Mouse (Mus musculus) hindbrain, embryonic 11.5 days (tissue): Measurements from ENCODE around the gene Clcn2. TPM values are rescaled to one million over a fixed set of nuclear protein-coding genes. Genes with fewer than 3 reads are reported as not detected.

Experiments used
- ATAC-seq: fragments of 200-750 bp; cut with Nextera tagmentation; 2 replicates; pipeline ENCODE4 v1.8.0; 2017; ENCODE audit warnings: mild to moderate bottlenecking, moderate TSS enrichment, moderate library complexity; ENCODE audit not compliant: low FRiP score
- DNase-seq: peaks from one replicate; pipeline ENCODE4 v3.0.0-alpha.2; 2015; ENCODE audit warnings: low spot score
- H3K27ac ChIP-seq: fragments of 300-500 bp; sonication (generic); 2 replicates; pipeline ENCODE4 v1.5.1; 2014; ENCODE audit warnings: mild to moderate bottlenecking, low read depth, low read length
- H3K27me3 ChIP-seq: fragments of 300-500 bp; sonication (generic); 2 replicates; pipeline ENCODE4 v1.6.1; 2014; ENCODE audit warnings: mild to moderate bottlenecking, low read length, moderate library complexity, mixed read lengths; ENCODE audit not compliant: control insufficient read depth, insufficient read depth
- H3K36me3 ChIP-seq: fragments of 300-500 bp; sonication (generic); 2 replicates; pipeline ENCODE4 v1.6.1; 2014; ENCODE audit warnings: mild to moderate bottlenecking, low read length, moderate library complexity, mixed read lengths; ENCODE audit not compliant: control insufficient read depth, insufficient read depth
- H3K4me1 ChIP-seq: fragments of 300-500 bp; sonication (generic); replicated peaks from 2 replicates; pipeline ENCODE4 v1.6.1; 2014; ENCODE audit warnings: low read length, mixed read lengths; ENCODE audit not compliant: control insufficient read depth, insufficient read depth
- H3K4me2 ChIP-seq: fragments of 300-500 bp; sonication (generic); replicated peaks from 2 replicates; pipeline ENCODE4 v1.6.1; 2014; ENCODE audit warnings: mild to moderate bottlenecking, low read depth, low read length
- H3K4me3 ChIP-seq: fragments of 300-500 bp; sonication (generic); 2 replicates; pipeline ENCODE4 v1.5.1; 2014; ENCODE audit warnings: low read depth, low read length
- H3K9ac ChIP-seq: fragments of 300-500 bp; sonication (generic); 2 replicates; pipeline ENCODE4 v1.6.1; 2014; ENCODE audit warnings: low read depth, low read length
- H3K9me3 ChIP-seq: fragments of 300-500 bp; sonication (generic); 2 replicates; pipeline ENCODE4 v1.6.1; 2016; ENCODE audit warnings: low read length; ENCODE audit not compliant: control insufficient read depth
- WGBS: fragments of 180-500 bp; shearing (Covaris S2); extraction: QIAGEN DNeasy Blood & Tissue Kit; methylation state at CpG from one replicate; pipeline ENCODE4 v1.1.7; 2014; 5-methylcytosine and 5-hydroxymethylcytosine counted together
- polyA plus RNA-seq: library from polyadenylated mRNA; unstranded; fragments of >200 nt; fragmentation: Nextera tagmentation; extraction: Ambion mirVana; gene quantifications from 2 replicates; pipeline ENCODE4 v1.2.1, GENCODE M21; 2014

Gene Clcn2
- polyA plus RNA-seq, 1 experiment from 2014 or later: 22.0 TPM

GRCm38 (mm10) chr16:20701729-20702521, 15.6 kb downstream of the Clcn2 start:
- H3K9ac ChIP-seq: peak overlapping the region; percentile 41; the same call in 1 of the 2 replicates
- 15% methylated on average over 12 of the region's 12 CpGs for WGBS
- H3K4me2 ChIP-seq: 0 out of 2 replicates have a peak overlapping the region, but pooled peaks have one; percentile 3
- H3K27me3 ChIP-seq: no peaks in the 10 kb centered on the region
- H3K27ac ChIP-seq: peak overlapping the region; percentile 63
- H3K36me3 ChIP-seq: no peaks in the 10 kb centered on the region
- ATAC-seq (peak; percentile 65), DNase-seq (peak; percentile 40)
- H3K9me3 ChIP-seq: no peaks in the 10 kb centered on the region
- peaks cover 14% of the 10 kb centered on the region for H3K4me1 ChIP-seq
- no peak overlapping the region for H3K4me3 ChIP-seq

- peaks cover 16% of the 10 kb centered on the region for H3K4me1 ChIP-seq
- H3K4me3 ChIP-seq: no peak overlapping the region
- ATAC-seq: peak; percentile 15; the same call in 1 of the 2 replicates
- WGBS: 46% methylated on average over 7 of the region's 7 CpGs
- no peaks in the 10 kb centered on the region for H3K27me3 ChIP-seq
- H3K36me3 ChIP-seq: no peaks in the 10 kb centered on the region
- peak overlapping the region; percentile 41; the same call in 1 of the 2 replicates for H3K9ac ChIP-seq
- DNase-seq: no peak
- H3K27ac ChIP-seq: peak overlapping the region; percentile 63
- H3K4me2 ChIP-seq: no peak overlapping the region
- no peaks in the 10 kb centered on the region for H3K9me3 ChIP-seq
Observed at GRCm38 (mm10) chr16:20701316-20701715, 16.2 kb downstream of the Clcn2 start.

DNA sequence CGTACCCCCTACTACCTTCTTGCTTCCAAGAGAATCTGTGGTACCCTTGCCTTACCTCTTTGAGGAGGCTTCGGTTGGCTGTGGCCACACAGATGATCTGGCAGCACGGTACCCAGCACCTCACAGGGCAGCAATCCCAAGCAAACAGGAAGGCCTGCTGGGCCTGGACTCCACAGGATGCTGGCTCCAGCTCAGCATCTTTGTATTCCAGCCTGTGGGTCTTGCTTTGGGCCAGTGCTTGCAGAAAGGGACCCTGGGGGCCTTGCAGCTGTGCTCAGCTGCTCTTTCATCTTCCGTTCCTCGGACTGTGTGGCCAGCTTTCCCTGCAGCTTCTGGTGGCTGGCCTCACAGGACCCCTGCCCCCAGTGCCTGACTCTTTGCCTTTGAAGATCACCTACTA, 17.5 kb downstream of the Clcn2 start:
- Histone ChIP-seq H3K4me2 (no peak overlapping the region), H3K4me1 (peaks cover 18% of the 10 kb centered on the region), H3K9ac (no peak overlapping the region), H3K9me3 (no peaks in the 10 kb centered on the region), H3K27ac (no peak overlapping the region), H3K4me3 (no peak overlapping the region), H3K36me3 (no peaks in the 10 kb centered on the region), H3K27me3 (no peaks in the 10 kb centered on the region)
- ATAC-seq (no peak), DNase-seq (no peak)
- WGBS: 32% methylated on average over 5 of the region's 5 CpGs

DNA sequence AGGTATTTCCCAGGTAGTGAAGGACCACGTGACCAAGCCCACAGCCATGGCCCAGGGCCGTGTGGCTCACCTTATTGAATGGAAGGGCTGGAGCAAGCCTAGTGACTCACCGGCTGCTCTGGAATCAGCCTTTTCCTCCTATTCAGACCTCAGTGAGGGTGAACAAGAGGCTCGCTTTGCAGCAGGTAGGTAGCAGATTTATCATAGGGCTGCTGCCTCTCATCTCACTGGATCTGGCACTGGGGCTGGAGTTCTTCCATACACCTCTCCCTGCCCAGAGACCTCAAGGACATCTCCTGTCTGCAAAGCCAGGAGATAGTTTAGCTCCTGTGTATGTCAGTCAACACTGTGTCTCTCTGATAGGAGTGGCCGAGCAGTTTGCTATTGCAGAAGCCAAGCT, 18.3 kb downstream of the Clcn2 start:
- Histone ChIP-seq H3K9me3 (no peaks in the 10 kb centered on the region), H3K36me3 (no peaks in the 10 kb centered on the region), H3K4me2 (no peak overlapping the region), H3K4me1 (peaks cover 18% of the 10 kb centered on the region), H3K27ac (no peak overlapping the region), H3K9ac (no peak overlapping the region), H3K27me3 (no peaks in the 10 kb centered on the region), H3K4me3 (no peak overlapping the region)
- DNase-seq (no peak), ATAC-seq (no peak)
- WGBS: 78% methylated on average over 5 of the region's 5 CpGs

DNA sequence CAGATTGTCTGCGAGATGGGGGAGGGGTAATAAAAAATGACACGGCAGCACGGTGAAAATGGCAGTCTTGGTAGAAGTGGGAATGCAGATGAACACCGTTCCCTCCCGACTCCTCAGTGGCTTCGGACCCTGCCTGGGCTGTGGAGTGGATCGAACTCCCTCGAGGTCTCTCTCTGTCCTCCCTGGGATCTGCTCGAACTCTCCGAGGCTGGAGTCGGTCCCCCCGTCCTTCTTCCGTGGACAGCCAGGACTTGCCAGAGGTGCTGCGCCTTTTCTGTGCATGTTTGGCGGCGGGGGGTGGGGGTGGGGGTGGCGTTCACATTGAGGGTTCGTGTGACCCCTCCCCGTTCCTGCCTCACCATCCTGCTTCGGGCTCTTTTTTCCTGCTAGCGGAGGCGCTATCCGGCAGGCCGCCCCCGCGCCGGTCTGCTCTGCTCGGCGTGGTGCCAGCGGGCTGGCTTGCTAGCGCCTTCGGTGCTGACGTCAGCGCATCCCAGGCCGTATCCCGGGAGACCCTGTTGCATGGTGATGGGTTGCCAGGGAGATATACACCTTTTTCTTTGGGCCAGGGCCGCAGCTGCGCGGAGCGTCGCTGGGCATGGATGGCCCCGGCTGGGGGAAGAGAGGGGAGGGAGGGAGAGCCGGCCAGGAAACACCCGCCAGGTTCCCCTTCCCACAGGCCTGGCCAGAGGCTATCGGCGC, 21.8 kb downstream of the Clcn2 start:
- H3K9me3 ChIP-seq: no peaks in the 10 kb centered on the region
- peak overlapping the region; percentile 47 for H3K27ac ChIP-seq
- H3K4me1 ChIP-seq: peaks cover 9% of the 10 kb centered on the region
- H3K9ac ChIP-seq: peak overlapping the region; percentile 48
- ATAC-seq (peak; percentile 75), DNase-seq (peak; percentile 92)
- no peaks in the 10 kb centered on the region for H3K27me3 ChIP-seq
- H3K36me3 ChIP-seq: no peaks in the 10 kb centered on the region
- H3K4me3 ChIP-seq: peak overlapping the region; percentile 26
- peak overlapping the region; percentile 53 for H3K4me2 ChIP-seq
- 3% methylated on average over 46 of the region's 46 CpGs for WGBS

GRCm38 (mm10) chr16:20694781-20695180, 22.8 kb downstream of the Clcn2 start:
- Histone ChIP-seq H3K9ac (no peak overlapping the region), H3K9me3 (no peaks in the 10 kb centered on the region), H3K36me3 (no peaks in the 10 kb centered on the region), H3K4me1 (peaks cover 9% of the 10 kb centered on the region), H3K27me3 (no peaks in the 10 kb centered on the region), H3K4me3 (no peak overlapping the region), H3K4me2 (no peak overlapping the region), H3K27ac (no peak overlapping the region)
- WGBS: 77% methylated on average over 8 of the region's 8 CpGs
- ATAC-seq (no peak), DNase-seq (no peak)

DNA sequence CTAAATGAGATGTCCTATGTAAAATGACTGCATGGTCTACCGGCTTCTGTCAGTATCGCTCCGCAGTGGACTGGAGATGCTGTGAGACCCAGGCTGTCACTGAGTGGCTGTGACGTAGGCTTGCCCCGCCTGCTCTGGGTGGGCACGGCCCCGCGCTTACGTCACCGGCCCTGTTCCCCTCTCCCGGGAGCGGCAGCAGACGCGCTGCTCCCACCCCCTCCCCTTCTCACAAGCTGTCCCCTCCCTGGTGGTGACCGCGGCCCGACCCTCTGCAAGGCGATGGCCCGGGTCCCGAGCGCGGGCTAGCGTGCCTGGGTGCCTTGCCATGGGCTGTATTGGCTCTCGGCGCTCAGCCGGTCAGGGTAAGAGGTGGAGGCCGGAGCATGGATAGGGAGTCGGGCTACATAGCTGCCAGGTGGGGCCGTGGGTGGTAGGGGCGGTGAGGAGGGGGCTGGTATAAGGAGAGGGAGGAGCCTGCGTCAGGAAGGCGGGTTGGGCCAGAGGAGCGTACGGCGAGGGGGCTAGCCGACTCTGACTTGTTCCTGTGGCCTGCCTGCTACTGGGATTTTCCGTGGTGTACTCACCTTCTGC, 24.3 kb downstream of the Clcn2 start, which contains the start of gene Fam131a:
Gene Fam131a, plus strand, starts transcription at position 131 of the 591 bp plus-strand sequence.
- under 1% methylated on average over 33 of the region's 37 CpGs for WGBS
- H3K4me2 ChIP-seq: peak within 1 kb of the TSS; percentile 72
- H3K9ac ChIP-seq: peak within 1 kb of the TSS; percentile 52
- ATAC-seq: peak; percentile 95
- peak within 1 kb of the TSS; percentile 41 for H3K4me3 ChIP-seq
- H3K9me3 ChIP-seq: no peaks in the 10 kb centered on the region
- DNase-seq: peak; percentile 95
- peaks cover 9% of the 10 kb centered on the region for H3K36me3 ChIP-seq
- peaks cover 9% of the 10 kb centered on the region for H3K4me1 ChIP-seq
- H3K27ac ChIP-seq: peak within 1 kb of the TSS; percentile 80
- H3K27me3 ChIP-seq: no peaks in the 10 kb centered on the region

DNA sequence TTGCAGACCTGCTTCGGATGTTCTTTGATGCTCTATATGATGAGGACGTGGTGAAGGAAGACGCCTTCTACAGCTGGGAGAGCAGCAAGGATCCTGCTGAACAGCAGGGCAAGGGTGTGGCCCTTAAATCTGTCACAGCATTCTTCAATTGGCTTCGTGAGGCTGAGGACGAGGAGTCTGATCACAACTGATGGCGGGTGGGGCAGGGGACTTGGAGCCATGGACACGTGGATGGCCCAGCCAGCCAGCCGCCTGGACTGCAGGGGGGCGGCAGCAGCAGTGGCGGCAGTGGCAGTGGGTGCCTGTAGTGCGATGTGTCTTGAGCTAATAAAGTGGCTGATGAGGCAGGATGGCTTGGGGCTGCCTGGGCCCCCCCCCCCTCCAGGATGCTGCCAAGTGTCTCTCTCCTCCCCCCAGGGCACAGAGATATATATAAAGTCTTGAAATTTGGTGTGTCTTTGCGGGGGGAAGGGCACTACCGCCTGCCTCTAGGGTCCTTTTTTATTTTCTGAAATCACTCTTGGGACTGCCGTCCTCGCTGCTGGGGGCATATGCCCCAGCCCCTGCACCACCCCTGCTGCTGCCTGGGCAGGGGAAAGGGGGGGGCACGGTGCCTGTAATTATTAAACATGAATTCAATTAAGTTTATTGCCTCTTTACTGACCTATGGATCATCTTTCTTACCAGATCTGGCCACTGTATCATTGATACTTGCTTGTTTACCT, 25.1 kb downstream of the Clcn2 start:
- H3K4me1 ChIP-seq: peaks cover 9% of the 10 kb centered on the region
- H3K36me3 ChIP-seq: peaks cover 9% of the 10 kb centered on the region
- no peak overlapping the region for H3K4me3 ChIP-seq
- H3K27me3 ChIP-seq: no peaks in the 10 kb centered on the region
- WGBS: 43% methylated on average over 16 of the region's 16 CpGs
- DNase-seq (no peak), ATAC-seq (no peak)
- H3K9ac ChIP-seq: no peak overlapping the region
- no peaks in the 10 kb centered on the region for H3K9me3 ChIP-seq
- H3K27ac ChIP-seq: peak overlapping the region; percentile 7; the same call in 1 of the 2 replicates
- no peak overlapping the region for H3K4me2 ChIP-seq
